Mouse (Mus musculus) retina, postnatal 1 day (tissue): ENCODE results near the gene Aifm3.

Source experiments
- DNase-seq: peaks from one replicate; pipeline ENCODE4 v3.0.0-alpha.2; 2012

Gene Aifm3

GRCm38 (mm10) chr16:17489469-17490111 is at the start of gene Aifm3:
Gene Aifm3 (plus strand): TSS chr16:17489611.
- DNase-seq = peak; percentile 40

GRCm38 (mm10) chr16:17451541-17452372 is 37.7 kb upstream of the Aifm3 start, which contains the start of gene Crkl:
Gene Crkl (plus strand): TSS chr16:17451987.
- peak; percentile 99 for DNase-seq

GRCm38 (mm10) chr16:17452373-17452715 is 37.1 kb upstream of the Aifm3 start:
- DNase-seq = no peak

GRCm38 (mm10) chr16:17456901-17457300 is 32.5 kb upstream of the Aifm3 start:
- DNase-seq = no peak

- peak; percentile 34 for DNase-seq
Measured at GRCm38 (mm10) chr16:17460254-17460653, 29.2 kb upstream of the Aifm3 start.

GRCm38 (mm10) chr16:17461596-17461995 is 27.8 kb upstream of the Aifm3 start:
- no peak for DNase-seq

GRCm38 (mm10) chr16:17463184-17463583 is 26.2 kb upstream of the Aifm3 start:
- DNase-seq = no peak

GRCm38 (mm10) chr16:17466875-17467663 is 22.3 kb upstream of the Aifm3 start:
- no peak for DNase-seq

- no peak for DNase-seq
Measured at GRCm38 (mm10) chr16:17472498-17472897, 16.9 kb upstream of the Aifm3 start.

- peak; percentile 50 for DNase-seq
Measured at GRCm38 (mm10) chr16:17474091-17474490, 15.3 kb upstream of the Aifm3 start.

- no peak for DNase-seq
Measured at GRCm38 (mm10) chr16:17474761-17475160, 14.7 kb upstream of the Aifm3 start.

- no peak for DNase-seq
Measured at GRCm38 (mm10) chr16:17475326-17475725, 14.1 kb upstream of the Aifm3 start.

- DNase-seq = no peak
Measured at GRCm38 (mm10) chr16:17478331-17478943, 11.0 kb upstream of the Aifm3 start.

- no peak for DNase-seq
Measured at GRCm38 (mm10) chr16:17481465-17481864, 7.9 kb upstream of the Aifm3 start.

- DNase-seq = peak; percentile 70
Measured at GRCm38 (mm10) chr16:17486505-17486904, 2.9 kb upstream of the Aifm3 start.

- DNase-seq = no peak
Measured at GRCm38 (mm10) chr16:17488478-17489468, 638 bp upstream of the Aifm3 start.

GRCm38 (mm10) chr16:17491154-17491553 is 1.7 kb downstream of the Aifm3 start:
- DNase-seq = no peak

GRCm38 (mm10) chr16:17491896-17492561 is 2.6 kb downstream of the Aifm3 start:
- DNase-seq = peak; percentile 45

- peak; percentile 63 for DNase-seq
Measured at GRCm38 (mm10) chr16:17496499-17497305, 7.3 kb downstream of the Aifm3 start.

GRCm38 (mm10) chr16:17499249-17499883 is 10.0 kb downstream of the Aifm3 start:
- peak; percentile 66 for DNase-seq
